Mouse (Mus musculus) testis, adult 2 months (tissue): Measurements from ENCODE around the gene St6galnac3.

Experiments
- CTCF ChIP-seq: fragments of 200-500 bp; IDR thresholded peaks from 2 replicates; pipeline ENCODE4 v1.5.1; 2012; ENCODE audit warnings: low read depth, mild to moderate bottlenecking, inconsistent platforms, low read length, moderate library complexity; ENCODE audit not compliant: control insufficient read depth, insufficient read depth, insufficient replicate concordance
- POLR2A ChIP-seq: fragments of 200-500 bp; IDR thresholded peaks from 2 replicates; pipeline ENCODE4 v1.6.1; 2012; ENCODE audit warnings: low read depth, mild to moderate bottlenecking, inconsistent platforms, low read length, moderate library complexity; ENCODE audit not compliant: control insufficient read depth

DNA sequence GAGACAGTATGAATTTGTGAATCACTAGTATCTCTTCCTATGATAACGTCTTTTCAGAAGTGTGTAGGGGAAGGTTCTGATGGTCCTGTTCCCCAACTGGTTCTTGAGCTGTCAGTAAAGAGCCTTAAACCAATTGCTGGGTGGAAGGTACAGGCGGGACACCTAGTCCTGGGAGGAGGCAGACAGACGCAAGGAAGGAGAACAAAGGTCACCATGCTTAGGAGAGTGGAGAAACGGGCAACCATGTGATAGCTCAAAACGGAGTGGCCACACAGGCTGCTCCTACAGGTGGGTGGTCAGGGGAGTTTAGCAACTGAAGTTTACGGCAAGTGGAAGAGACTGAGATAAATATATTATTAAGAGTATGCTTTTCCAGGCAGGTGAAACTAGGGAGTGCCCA lies 164.1 kb downstream of the St6galnac3 start:
- no peak for TF ChIP-seq CTCF
- no peak for TF ChIP-seq POLR2A
